Mouse (Mus musculus) cerebellum, adult 11-12 months (tissue): ENCODE results near the gene Arid1b.
"Not testable (repeated sequence)": the region's sequence is repeated elsewhere in the genome, so short reads cannot be mapped to it uniquely, and the experiment has no call there.

ENCODE experiments used
- DNase-seq: peaks from one replicate; pipeline ENCODE4 v3.0.0; 2022

The Arid1b gene

DNA sequence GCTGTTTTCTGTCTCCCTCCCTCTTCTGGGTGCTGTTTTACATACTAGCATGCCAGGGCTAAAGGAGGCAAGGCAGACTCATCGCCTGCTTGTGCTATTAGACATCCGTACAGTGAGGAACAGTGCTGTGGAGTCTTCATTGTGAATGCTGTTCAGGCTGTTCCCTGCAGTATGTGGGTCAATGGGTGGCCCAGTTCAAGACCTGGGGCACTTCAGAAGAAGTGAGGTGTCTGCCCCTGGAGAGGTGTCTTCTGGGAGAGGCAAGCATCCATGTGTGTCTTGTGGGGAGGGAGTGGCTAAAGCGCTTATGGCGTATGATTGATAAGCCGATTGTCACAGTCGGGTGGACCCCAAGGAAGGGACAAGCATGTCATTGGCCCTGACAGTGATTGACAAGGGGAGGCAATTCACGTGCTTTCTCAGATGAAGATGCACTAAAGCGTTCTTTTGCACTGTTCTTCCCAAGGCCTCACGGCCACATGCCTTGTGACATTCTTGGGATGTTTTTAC is 65.0 kb downstream of the Arid1b start:
- DNase-seq: no peak

- DNase-seq: no peak
Observed at GRCm38 (mm10) chr17:5060515-5061084, 66.5 kb downstream of the Arid1b start.

GRCm38 (mm10) chr17:5061183-5061582 is 67.1 kb downstream of the Arid1b start:
- no peak for DNase-seq

DNA sequence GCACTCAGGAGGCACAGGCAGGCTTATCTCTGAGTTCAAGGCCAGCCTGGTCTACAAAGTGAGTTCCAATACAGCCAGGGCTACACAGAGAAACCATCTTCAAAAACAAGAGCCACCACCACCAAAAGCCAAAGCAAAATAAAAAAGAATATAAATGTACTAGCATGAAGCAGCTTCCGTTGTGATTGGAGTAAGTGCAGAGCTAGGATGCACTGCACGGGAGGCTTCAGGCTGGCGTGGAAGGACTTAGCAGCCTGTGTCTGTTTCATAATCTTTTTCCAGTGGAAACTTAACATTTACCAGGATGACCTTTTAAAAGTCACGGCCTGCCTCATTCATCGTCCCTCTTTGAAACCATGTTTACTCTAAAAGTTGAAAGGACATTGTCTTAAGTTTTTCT is 67.5 kb downstream of the Arid1b start:
- DNase-seq: no peak

GRCm38 (mm10) chr17:5063471-5064176 is 69.5 kb downstream of the Arid1b start:
- DNase-seq: no peak

DNA sequence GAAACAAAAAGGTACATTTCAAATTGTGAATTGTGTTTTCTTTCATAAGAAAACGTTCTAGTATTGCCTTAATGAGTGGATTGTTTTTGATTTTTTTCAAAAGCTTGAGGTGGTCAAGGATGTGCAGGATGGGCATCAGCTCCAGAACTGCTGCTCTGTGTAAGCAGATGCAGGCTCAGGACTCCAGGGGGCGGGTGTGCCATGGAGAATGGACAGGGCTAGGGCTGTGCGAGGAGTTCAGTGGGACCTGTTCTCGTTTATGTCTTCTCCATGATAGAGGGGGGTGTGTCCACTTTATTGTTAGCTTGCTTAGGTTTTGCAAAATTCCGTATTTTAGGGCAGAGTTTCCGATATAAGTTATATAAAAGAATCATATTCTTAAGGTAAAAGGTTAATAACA is 70.6 kb downstream of the Arid1b start:
- DNase-seq: no peak

- DNase-seq: no peak
Observed at GRCm38 (mm10) chr17:5065270-5065669, 71.1 kb downstream of the Arid1b start.

GRCm38 (mm10) chr17:5066835-5067234 is 72.7 kb downstream of the Arid1b start:
- peak; percentile 55 for DNase-seq

GRCm38 (mm10) chr17:5067264-5067663 is 73.1 kb downstream of the Arid1b start:
- DNase-seq: no peak

DNA sequence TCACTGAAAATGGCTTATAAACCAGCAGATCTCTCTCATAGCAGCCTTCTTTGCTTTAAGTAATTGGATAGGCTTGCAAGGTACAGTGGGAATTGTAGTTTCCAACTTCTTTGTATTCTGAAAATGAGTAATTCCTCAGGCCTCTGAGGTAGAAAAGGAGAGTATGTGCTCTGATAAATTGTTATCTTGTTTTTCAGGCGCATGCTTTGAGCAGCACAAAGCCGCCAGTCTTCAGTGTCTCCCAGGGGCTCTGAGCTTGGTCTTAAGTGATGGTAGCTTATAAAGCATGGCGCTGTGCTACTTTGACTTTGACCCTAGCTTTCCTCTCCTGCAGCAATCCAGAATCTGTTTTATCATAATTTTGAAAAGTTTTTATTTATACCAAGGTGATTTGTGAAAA is 76.3 kb downstream of the Arid1b start:
- no peak for DNase-seq

GRCm38 (mm10) chr17:5072539-5072938 is 78.4 kb downstream of the Arid1b start:
- no peak for DNase-seq

GRCm38 (mm10) chr17:5074752-5075506 is 80.8 kb downstream of the Arid1b start:
- DNase-seq: no peak

DNA sequence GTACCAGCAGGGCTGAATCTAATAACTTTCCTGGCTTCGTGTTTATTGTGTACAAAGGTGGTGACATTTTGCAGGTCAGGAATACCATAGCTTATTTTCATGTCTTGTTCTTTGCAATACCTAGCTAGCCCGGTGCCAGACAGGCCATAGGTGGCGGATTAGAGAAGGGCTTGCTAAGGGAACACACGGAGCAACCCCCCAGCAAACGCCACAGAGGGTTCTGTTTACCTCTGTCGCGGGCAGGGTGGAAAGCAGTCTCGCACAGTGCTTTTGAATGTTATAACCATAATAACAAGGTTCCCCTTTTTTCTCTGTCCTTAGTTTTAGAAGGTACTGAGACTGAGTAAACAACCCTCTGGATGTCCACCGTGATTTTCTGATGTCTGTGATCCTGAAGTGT is 83.9 kb downstream of the Arid1b start:
- no peak for DNase-seq

GRCm38 (mm10) chr17:5078576-5078975 is 84.4 kb downstream of the Arid1b start:
- DNase-seq: no peak

DNA sequence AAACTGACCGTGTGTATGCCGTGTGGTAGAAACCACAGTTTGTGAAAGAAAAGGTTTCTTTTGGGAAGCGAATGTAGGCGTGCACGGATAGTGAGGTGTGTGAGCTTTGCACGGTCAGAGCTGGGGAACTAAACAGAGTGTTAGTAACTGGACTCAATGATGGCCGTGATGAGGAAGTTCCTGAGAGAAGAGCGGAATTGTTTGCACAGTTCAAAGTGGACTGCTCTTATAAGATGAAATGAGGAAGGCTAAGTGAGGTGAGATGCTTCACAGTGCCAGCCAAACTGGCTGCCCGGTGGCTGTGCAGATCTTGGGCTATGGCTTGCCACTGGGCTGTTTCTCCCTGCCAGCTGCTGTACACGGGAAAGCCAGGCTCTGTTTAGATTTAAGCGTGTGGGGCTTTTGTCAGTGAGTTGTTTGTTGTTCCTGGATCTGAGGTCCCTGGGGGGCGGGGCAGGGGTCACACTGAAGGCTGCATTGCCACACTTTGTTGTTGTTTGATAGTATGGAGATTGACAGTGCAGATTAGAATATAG is 86.8 kb downstream of the Arid1b start:
- peak; percentile 7 for DNase-seq

GRCm38 (mm10) chr17:5082274-5082673 is 88.1 kb downstream of the Arid1b start:
- DNase-seq: peak; percentile 28

DNA sequence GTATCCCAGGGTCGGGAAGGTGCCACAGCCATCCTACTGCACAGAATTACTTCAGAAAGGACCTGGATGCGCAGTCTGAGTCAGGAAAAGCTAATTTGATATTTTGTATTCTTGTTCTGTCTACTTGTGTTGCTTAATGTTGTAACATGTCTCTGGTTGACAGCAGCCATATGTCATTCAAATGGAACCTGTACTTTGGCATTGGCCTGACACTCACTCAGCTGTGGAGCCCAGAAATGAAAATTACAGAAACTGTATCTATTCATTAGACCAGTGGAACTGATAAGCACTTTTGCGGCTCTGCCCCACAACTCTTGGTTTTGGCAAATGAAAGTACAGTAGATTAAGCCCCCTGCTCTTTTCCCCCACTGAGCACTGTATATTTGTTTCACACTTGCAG is 89.4 kb downstream of the Arid1b start:
- DNase-seq: peak; percentile 31

GRCm38 (mm10) chr17:5084139-5084538 is 90.0 kb downstream of the Arid1b start:
- DNase-seq: peak; percentile 89

DNA sequence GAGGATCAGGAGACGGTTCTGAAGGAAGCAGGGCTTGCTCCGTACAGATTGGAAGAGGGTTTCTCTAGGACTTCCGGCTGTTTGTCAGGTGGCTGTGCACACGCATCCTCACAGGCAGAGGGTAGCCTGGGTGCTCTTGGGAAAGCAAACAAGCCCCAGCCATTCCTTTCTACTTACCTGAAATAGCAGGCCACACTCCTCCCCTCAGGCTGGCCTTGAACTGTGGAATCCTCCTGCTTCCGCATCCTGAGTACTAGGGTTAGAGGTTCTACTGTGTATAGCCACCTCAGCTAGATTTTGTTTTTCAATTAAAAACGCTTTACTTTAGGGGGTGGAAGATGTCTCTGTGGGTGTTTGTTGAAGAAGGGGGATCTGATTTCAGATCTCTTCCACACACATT is 90.9 kb downstream of the Arid1b start:
- peak; percentile 23 for DNase-seq

- peak; percentile 48 for DNase-seq
Observed at GRCm38 (mm10) chr17:5085942-5086341, 91.8 kb downstream of the Arid1b start.

GRCm38 (mm10) chr17:5088241-5088640 is 94.1 kb downstream of the Arid1b start:
- not testable (repeated sequence) for DNase-seq

GRCm38 (mm10) chr17:5088822-5089221 is 94.7 kb downstream of the Arid1b start:
- no peak for DNase-seq

- DNase-seq: peak; percentile 14
Observed at GRCm38 (mm10) chr17:5089541-5089940, 95.4 kb downstream of the Arid1b start.

DNA sequence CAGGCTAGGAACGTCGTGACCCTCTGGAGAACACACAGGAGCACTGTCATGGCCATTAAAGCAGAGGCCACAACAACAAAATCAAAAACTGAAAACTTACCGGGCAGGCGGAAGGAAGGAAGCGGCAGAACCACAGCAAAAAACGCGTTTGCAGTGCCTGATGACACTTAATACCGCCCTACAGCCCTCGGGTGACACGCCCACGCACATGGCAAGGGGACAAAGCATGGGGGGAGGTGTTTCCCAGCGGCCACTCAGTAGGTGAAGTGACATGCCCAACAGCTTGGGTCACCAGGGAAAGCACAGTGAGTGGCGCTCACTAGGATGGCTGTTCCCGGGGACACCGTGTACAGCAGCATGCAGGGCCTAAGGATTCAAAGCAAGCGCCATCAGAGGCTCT is 97.4 kb downstream of the Arid1b start:
- peak; percentile 21 for DNase-seq
